Mouse (Mus musculus) liver, embryonic 11.5 days (tissue): ENCODE measurements around the gene Acnat1. TPM values are rescaled to one million over a fixed set of nuclear protein-coding genes. Genes with fewer than 3 reads are reported as not detected.
"Not testable (repeated sequence)": the region's sequence is repeated elsewhere in the genome, so short reads cannot be mapped to it uniquely, and the experiment has no call there.

Experiments used
- ATAC-seq: fragments of 200-750 bp; cut with Nextera tagmentation; replicated peaks from 2 replicates; pipeline ENCODE4 v1.8.0; 2017; ENCODE audit warnings: moderate number of reproducible peaks, mild to moderate bottlenecking, moderate TSS enrichment, moderate library complexity; ENCODE audit not compliant: low FRiP score
- DNase-seq: peaks from one replicate; pipeline ENCODE4 v3.0.0-alpha.2; 2017; ENCODE audit warnings: low spot score
- H3K27ac ChIP-seq: fragments of 300-500 bp; sonication (generic); 2 replicates; pipeline ENCODE4 v1.5.1; 2014; ENCODE audit warnings: mild to moderate bottlenecking, low read depth, low read length, control low read depth
- H3K27me3 ChIP-seq: fragments of 300-500 bp; sonication (generic); replicated peaks from 2 replicates; pipeline ENCODE4 v1.6.1; 2014; ENCODE audit warnings: low read length, mixed read lengths; ENCODE audit not compliant: control insufficient read depth, insufficient read depth
- H3K36me3 ChIP-seq: fragments of 300-500 bp; sonication (generic); 2 replicates; pipeline ENCODE4 v1.6.1; 2014; ENCODE audit warnings: mild to moderate bottlenecking, low read length, moderate library complexity, mixed read lengths; ENCODE audit not compliant: control insufficient read depth, insufficient read depth
- H3K4me1 ChIP-seq: fragments of 300-500 bp; sonication (generic); replicated peaks from 2 replicates; pipeline ENCODE4 v1.6.1; 2014; ENCODE audit warnings: low read length, mixed read lengths; ENCODE audit not compliant: control insufficient read depth, insufficient read depth
- H3K4me2 ChIP-seq: fragments of 300-500 bp; sonication (generic); 2 replicates; pipeline ENCODE4 v1.6.1; 2014; ENCODE audit warnings: mild to moderate bottlenecking, control low read depth, moderate library complexity
- H3K4me3 ChIP-seq: fragments of 300-500 bp; sonication (generic); 2 replicates; pipeline ENCODE4 v1.5.1; 2014; ENCODE audit warnings: low read depth, low read length, control low read depth
- H3K9ac ChIP-seq: fragments of 300-500 bp; sonication (generic); 2 replicates; pipeline ENCODE4 v1.6.1; 2014; ENCODE audit warnings: low read depth, low read length, control low read depth
- H3K9me3 ChIP-seq: fragments of 300-500 bp; sonication (generic); 2 replicates; pipeline ENCODE4 v1.6.1; 2016; ENCODE audit warnings: low read length, inconsistent platforms, mixed read lengths; ENCODE audit not compliant: control insufficient read depth
- WGBS: fragments of 180-500 bp; shearing (Covaris S2); extraction: QIAGEN DNeasy Blood & Tissue Kit; methylation state at CpG from one replicate; pipeline ENCODE4 v1.1.7; 2014; 5-methylcytosine and 5-hydroxymethylcytosine counted together
- polyA plus RNA-seq: library from polyadenylated mRNA; unstranded; fragments of >200 nt; fragmentation: Nextera tagmentation; extraction: Ambion mirVana; gene quantifications from 2 replicates; pipeline ENCODE4 v1.2.1, GENCODE M21; 2014

Acnat1 gene
- polyA plus RNA-seq, 1 experiment from 2014 or later, result not detected

DNA sequence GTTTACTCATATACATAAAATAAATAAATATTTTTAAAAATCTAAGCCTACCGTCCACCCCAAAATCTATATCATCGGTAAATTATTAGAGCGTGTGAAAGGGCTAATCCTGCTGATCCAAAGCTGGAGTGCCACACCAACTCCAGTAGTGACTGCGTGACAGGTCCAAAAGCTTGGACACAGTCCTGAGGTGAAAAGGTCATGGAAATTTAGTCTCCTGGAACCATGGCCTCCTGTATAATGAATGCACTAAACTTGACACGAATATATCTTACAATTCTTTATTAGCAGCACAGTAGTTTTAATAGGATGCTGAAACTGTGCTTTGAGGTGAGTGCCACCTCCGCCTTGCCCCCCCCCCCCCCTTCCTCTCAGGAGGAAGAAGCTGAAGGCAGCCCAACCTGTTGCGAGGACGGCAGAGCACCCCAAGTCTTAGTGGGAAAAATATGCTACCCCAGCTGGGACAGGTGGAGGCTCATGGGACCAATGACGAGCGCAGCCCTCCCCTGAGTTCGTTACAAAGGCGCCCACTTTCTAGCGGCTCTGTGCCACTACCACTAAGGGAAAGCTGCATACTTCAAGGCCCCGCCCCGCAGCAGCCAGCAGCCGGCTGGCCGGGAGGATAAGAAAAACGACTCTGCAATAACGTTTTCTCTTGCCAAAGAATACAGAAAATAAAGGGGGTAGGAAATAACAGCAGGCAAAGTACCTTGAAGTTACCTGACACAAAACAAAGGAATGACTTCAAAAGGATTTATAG lies 4.6 kb upstream of the Acnat1 start:
- peak; percentile 86 for ATAC-seq
- peak overlapping the region; percentile 65 for H3K4me2 ChIP-seq
- no peaks in the 10 kb centered on the region for H3K9me3 ChIP-seq
- 20% methylated on average over 19 of the region's 19 CpGs for WGBS
- H3K27ac ChIP-seq, result peak overlapping the region; percentile 65; the same call in 1 of the 2 replicates
- peak overlapping the region; percentile 31; the same call in 1 of the 2 replicates for H3K4me3 ChIP-seq
- H3K27me3 ChIP-seq, result no peaks in the 10 kb centered on the region
- peak; percentile 58 for DNase-seq
- no peaks in the 10 kb centered on the region for H3K36me3 ChIP-seq
- peak overlapping the region; percentile 56 for H3K9ac ChIP-seq
- H3K4me1 ChIP-seq, result peaks cover 10% of the 10 kb centered on the region

DNA sequence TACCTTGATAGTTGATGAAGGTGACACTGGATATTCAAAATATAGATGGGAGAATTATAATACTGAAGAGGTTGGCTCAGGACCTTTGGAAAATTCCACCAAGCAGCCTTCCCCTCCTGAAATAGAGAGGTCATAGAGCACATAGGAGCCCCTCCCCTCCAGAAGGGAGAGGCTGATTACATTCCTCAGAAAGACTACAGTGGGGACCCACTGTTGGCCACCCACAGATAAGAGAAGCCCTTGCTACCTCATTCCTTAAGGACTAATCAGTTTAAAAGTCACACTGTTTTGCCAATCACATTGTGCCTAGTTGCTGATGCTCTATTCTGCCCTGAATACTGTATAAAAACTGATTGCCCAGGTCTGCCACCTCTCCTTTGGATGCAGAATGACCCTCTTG lies 871 bp upstream of the Acnat1 start:
- Histone ChIP-seq H3K9ac (no peak overlapping the region), H3K27me3 (no peaks in the 10 kb centered on the region), H3K4me3 (no peak overlapping the region; the same call in 1 of the 2 replicates), H3K9me3 (no peaks in the 10 kb centered on the region), H3K4me2 (peak overlapping the region; percentile 42), H3K27ac (peak overlapping the region; percentile 62), H3K4me1 (peaks cover 8% of the 10 kb centered on the region), H3K36me3 (no peaks in the 10 kb centered on the region)
- peak; percentile 86 for ATAC-seq
- DNase-seq, result no peak

DNA sequence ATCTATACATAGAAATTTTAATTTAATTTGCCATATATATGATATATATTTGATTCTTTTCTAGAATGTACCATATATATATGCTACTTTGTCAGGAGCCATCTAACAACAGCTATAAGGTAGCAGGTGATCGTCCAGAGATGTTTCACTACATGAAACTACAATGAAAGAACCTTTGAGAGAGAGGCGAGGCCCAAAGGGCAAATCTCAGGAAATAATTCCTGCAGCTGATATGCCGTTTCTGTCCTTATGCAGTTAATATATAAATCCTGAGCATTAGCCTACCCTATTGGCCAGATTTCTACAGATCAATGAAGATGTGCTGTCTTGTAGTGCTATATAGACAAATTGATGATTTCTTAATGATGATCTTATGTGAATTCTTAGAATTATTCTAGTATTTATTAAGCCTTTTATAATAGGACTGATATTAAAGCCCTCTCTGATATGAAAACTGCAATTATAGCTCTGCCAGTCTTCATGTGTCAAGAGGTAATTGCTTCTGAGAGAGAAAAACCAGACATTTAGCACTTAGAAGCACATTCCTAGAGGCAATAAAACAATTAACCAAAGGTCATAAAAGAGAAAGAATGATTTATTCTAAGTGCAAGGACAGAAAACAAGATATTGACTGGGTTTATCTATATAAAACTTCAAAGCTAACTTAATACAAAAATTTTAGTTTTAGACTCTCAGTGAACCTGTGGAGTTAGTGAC lies 4.1 kb downstream of the Acnat1 start:
- Histone ChIP-seq H3K36me3 (no peaks in the 10 kb centered on the region), H3K27me3 (no peaks in the 10 kb centered on the region), H3K27ac (no peak overlapping the region), H3K4me2 (no peak overlapping the region), H3K9me3 (no peaks in the 10 kb centered on the region), H3K4me1 (peaks cover 2% of the 10 kb centered on the region; the same call in 1 of the 2 replicates), H3K9ac (no peak overlapping the region), H3K4me3 (no peak overlapping the region)
- DNase-seq (no peak), ATAC-seq (no peak)
- 82% methylated on average over 3 of the region's 3 CpGs for WGBS

DNA sequence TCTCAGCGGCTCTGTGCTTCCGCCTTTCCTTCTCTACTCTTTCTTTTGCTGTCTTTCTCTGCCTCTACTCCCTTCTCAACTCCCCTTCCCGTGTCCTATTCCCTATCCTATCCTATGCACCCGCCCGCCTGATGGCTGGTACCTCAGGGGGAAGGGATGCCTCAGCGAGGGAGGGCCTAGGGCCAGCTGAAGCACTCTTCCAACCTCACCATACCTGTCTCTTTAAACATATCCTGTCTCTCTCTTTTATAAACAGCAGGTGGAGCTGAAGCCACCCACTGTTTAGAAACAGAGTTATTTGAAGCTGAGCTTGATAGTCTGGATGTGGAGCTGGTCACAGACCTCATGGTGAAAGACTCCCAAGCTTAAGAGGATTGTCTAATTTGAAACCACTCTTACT lies 6.4 kb downstream of the Acnat1 start:
- no peak overlapping the region for H3K9ac ChIP-seq

DNA sequence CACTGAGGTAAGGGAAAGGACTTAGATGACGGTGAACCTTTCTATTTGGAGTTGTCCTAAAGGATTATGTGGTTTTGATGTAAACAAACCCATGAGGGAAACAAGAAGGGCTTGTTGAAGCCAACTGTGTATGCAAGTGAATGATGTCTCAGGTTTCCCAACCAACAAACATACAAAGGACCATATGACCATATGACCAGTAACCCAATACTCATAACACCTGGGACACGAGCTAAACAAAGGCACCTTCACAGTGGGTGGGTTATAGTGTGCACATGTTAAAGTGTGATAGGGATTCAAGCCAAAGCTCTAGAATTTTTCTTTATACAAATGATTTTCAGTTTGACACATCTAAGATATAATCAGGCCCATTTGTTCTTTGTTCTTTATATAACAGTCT lies 17.5 kb downstream of the Acnat1 start:
- H3K27me3 ChIP-seq, result no peaks in the 10 kb centered on the region
- DNase-seq, result no peak
- H3K27ac ChIP-seq, result no peak overlapping the region
- no peaks in the 10 kb centered on the region for H3K36me3 ChIP-seq
- ATAC-seq, result no peak
- H3K4me2 ChIP-seq, result no peak overlapping the region
- no peaks in the 10 kb centered on the region for H3K9me3 ChIP-seq
- H3K4me1 ChIP-seq, result no peaks in the 10 kb centered on the region; the same call in 1 of the 2 replicates
- no peak overlapping the region for H3K4me3 ChIP-seq
- no peak overlapping the region for H3K9ac ChIP-seq
- WGBS, result 67% methylated on average over 2 of the region's 2 CpGs

More for the DNA sequence above, 6.4 kb downstream of the Acnat1 start:
- H3K4me1 ChIP-seq, result no peaks in the 10 kb centered on the region
- DNase-seq, result no peak
- no peaks in the 10 kb centered on the region for H3K36me3 ChIP-seq
- H3K9me3 ChIP-seq, result no peaks in the 10 kb centered on the region
- no peak for ATAC-seq
- no peak overlapping the region for H3K4me3 ChIP-seq
- H3K27me3 ChIP-seq, result no peaks in the 10 kb centered on the region
- H3K27ac ChIP-seq, result no peak overlapping the region
- WGBS, result 90% methylated on average over 6 of the region's 6 CpGs
- no peak overlapping the region for H3K4me2 ChIP-seq

DNA sequence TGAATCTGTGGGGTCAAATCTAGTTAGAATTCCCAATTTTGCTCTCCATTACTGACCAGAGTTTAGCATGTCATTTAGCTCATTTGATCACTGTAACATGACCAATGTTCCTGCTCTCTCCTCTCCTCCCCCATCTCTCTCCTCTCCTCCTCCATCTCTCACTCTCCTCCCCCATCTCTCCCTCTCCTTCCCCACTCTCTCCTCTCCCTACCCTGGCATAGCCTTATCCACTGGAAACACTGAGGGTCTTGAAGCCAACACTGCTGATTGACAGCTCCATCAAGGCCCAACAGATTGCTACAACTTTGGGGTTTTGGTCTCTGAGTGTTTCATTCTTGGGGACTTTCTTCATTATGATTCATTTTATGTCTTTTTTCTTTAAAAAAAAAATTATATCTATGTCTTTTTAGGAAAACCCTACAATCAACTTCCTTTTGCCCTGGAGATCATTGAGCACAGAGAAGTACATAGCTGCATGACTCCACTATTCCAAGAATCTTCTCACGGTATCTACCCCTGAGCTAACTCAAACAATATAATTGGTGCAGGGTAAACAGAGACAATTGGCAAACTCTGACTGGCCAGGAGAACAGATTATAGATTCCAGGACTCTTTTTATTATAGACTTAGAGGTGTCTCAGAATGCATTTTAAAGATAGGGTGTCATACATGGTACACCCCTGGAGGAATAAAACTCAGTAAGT lies 21.7 kb downstream of the Acnat1 start:
- no peak overlapping the region for H3K27ac ChIP-seq
- no peaks in the 10 kb centered on the region for H3K27me3 ChIP-seq
- peak; percentile 68 for ATAC-seq
- no peaks in the 10 kb centered on the region; the same call in 1 of the 2 replicates for H3K4me1 ChIP-seq
- DNase-seq, result no peak
- no peaks in the 10 kb centered on the region for H3K36me3 ChIP-seq
- H3K9ac ChIP-seq, result no peak overlapping the region
- H3K4me3 ChIP-seq, result no peak overlapping the region
- H3K4me2 ChIP-seq, result no peak overlapping the region
- WGBS, result 67% methylated on average over 1 of the region's 1 CpGs
- H3K9me3 ChIP-seq, result no peaks in the 10 kb centered on the region

DNA sequence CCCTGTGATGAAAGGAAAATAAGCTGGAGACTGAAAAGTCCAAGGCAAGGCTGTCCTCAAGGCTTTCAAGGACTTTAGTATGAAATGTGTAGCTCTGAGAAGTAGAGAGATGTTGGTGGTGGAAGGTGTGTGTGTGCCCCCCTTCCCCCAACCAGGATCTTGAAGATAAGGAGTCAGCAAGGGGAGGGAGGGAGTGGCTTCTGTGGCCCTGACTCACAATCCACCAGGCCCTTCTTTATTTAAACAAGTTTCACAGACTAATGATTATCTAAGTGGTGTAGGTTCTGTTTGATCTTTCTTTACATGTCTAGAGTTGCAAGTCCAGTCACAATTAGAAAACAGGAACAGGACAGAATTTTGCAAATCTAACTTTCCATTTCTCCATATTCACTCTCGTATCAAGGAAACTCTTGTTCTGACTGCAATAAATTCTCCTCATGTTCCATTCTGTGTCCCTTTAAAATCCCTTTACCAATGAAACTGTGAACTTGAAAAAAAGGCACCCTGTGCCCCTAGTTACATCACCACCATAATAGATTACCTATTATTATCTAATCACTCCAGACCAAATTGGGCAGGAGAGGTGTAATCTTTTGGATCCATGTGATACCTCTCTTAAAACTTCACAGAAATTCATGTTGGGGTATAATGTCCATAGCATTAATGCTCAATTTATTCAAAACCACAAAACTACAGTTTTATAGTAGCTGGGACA lies 22.4 kb downstream of the Acnat1 start:
- 80% methylated on average over 1 of the region's 1 CpGs for WGBS
- not testable (repeated sequence) for H3K4me2 ChIP-seq
- ATAC-seq, result peak; percentile 74

DNA sequence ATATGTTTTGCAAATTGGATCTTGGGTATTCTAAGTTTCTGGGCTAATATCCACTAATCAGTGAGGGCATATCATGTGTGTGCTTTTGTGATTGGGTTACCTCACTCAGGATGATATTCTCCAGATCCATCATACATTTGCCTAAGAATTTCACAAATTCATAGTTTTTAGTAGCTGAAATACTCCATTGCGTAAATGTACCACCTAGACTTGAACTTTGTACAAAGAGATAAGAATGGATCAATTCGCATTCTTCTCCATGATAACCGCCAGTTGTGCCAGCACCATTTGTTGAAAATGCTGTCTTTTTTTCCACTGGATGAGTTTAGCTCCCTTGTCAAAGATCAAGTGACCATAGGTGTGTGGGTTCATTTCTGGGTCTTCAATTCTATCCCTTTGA lies 36.7 kb downstream of the Acnat1 start:
- WGBS, result 82% methylated on average over 3 of the region's 3 CpGs
- not testable (repeated sequence) for H3K36me3 ChIP-seq, H3K4me2 ChIP-seq, H3K9me3 ChIP-seq, DNase-seq, H3K27me3 ChIP-seq, H3K4me3 ChIP-seq, H3K4me1 ChIP-seq, ATAC-seq, H3K27ac ChIP-seq, H3K9ac ChIP-seq

More for the DNA sequence above, 22.4 kb downstream of the Acnat1 start:
- not testable (repeated sequence) for H3K4me3 ChIP-seq, H3K9ac ChIP-seq, H3K4me1 ChIP-seq, H3K9me3 ChIP-seq, H3K27me3 ChIP-seq, DNase-seq, H3K27ac ChIP-seq, H3K36me3 ChIP-seq
